Mouse (Mus musculus) stomach, embryonic 16.5 days (tissue): ENCODE results near the gene Tmem235. TPM values are rescaled to one million over a fixed set of nuclear protein-coding genes. Genes with fewer than 3 reads are reported as not detected.

ENCODE experiments used
- ATAC-seq: fragments of 200-750 bp; cut with Nextera tagmentation; 2 replicates; pipeline ENCODE4 v1.8.0; 2017; ENCODE audit warnings: moderate number of reproducible peaks, moderate TSS enrichment; ENCODE audit not compliant: insufficient read depth, low FRiP score
- H3K27ac ChIP-seq: fragments of 300-500 bp; sonication (generic); 2 replicates; pipeline ENCODE4 v1.5.1; 2014; ENCODE audit warnings: low read length
- H3K27me3 ChIP-seq: fragments of 300-500 bp; sonication (generic); 2 replicates; pipeline ENCODE4 v1.6.1; 2014; ENCODE audit warnings: low read length, control low read depth, mixed read lengths; ENCODE audit not compliant: control insufficient read depth, insufficient read depth
- H3K36me3 ChIP-seq: fragments of 300-500 bp; sonication (generic); 2 replicates; pipeline ENCODE4 v1.6.1; 2014; ENCODE audit warnings: low read length; ENCODE audit not compliant: control insufficient read depth, insufficient read depth
- H3K4me1 ChIP-seq: fragments of 300-500 bp; sonication (generic); 2 replicates; pipeline ENCODE4 v1.6.1; 2014; ENCODE audit warnings: low read length, control low read depth, mixed read lengths; ENCODE audit not compliant: control insufficient read depth, insufficient read depth
- H3K4me2 ChIP-seq: fragments of 300-500 bp; sonication (generic); 2 replicates; pipeline ENCODE4 v1.6.1; 2014; ENCODE audit warnings: low read depth, low read length, mixed read lengths
- H3K4me3 ChIP-seq: fragments of 300-500 bp; sonication (generic); replicated peaks from 2 replicates; pipeline ENCODE4 v1.5.1; 2014; ENCODE audit warnings: mild to moderate bottlenecking, low read length
- H3K9ac ChIP-seq: fragments of 300-500 bp; sonication (generic); 2 replicates; pipeline ENCODE4 v1.6.1; 2014; ENCODE audit warnings: low read length
- H3K9me3 ChIP-seq: fragments of 300-500 bp; sonication (generic); replicated peaks from 2 replicates; pipeline ENCODE4 v1.6.1; 2016; ENCODE audit warnings: low read length, control low read depth; ENCODE audit not compliant: control insufficient read depth
- WGBS: fragments of 180-500 bp; shearing (Covaris S2); extraction: QIAGEN DNeasy Blood & Tissue Kit; methylation state at CpG from one replicate; pipeline ENCODE4 v1.1.7; 2014; 5-methylcytosine and 5-hydroxymethylcytosine counted together
- polyA plus RNA-seq: library from polyadenylated mRNA; unstranded; fragments of >200 nt; fragmentation: Nextera tagmentation; extraction: Ambion mirVana; gene quantifications from 2 replicates; pipeline ENCODE4 v1.2.1, GENCODE M21; 2015

The Tmem235 gene
- polyA plus RNA-seq, 1 experiment from 2014 or later, result not detected

- 29% methylated on average over 13 of the region's 13 CpGs for whole genome bisulfite sequencing
Measured at GRCm38 (mm10) chr11:117890519-117891282, 30.1 kb downstream of the Tmem235 start.

GRCm38 (mm10) chr11:117891581-117892175 lies 31.1 kb downstream of the Tmem235 start:
- no peak for ATAC-seq
- Histone ChIP-seq H3K9ac (no peak overlapping the region), H3K27ac (no peak overlapping the region), H3K4me2 (no peak overlapping the region), H3K27me3 (no peaks in the 10 kb centered on the region), H3K9me3 (no peaks in the 10 kb centered on the region), H3K36me3 (no peaks in the 10 kb centered on the region), H3K4me3 (no peak overlapping the region), H3K4me1 (peaks cover 33% of the 10 kb centered on the region)
- WGBS, result 81% methylated on average over 19 of the region's 19 CpGs

More at GRCm38 (mm10) chr11:117890519-117891282, 30.1 kb downstream of the Tmem235 start:
- H3K36me3 ChIP-seq, result no peaks in the 10 kb centered on the region
- no peaks in the 10 kb centered on the region for H3K27me3 ChIP-seq
- H3K9me3 ChIP-seq, result no peaks in the 10 kb centered on the region
- H3K9ac ChIP-seq, result peak overlapping the region; percentile 43; the same call in 1 of the 2 replicates
- H3K4me3 ChIP-seq, result 0 out of 2 replicates have a peak overlapping the region, but pooled peaks have one; percentile 7
- 0 out of 2 replicates have a peak overlapping the region, but pooled peaks have one; percentile 11 for H3K27ac ChIP-seq
- peaks cover 33% of the 10 kb centered on the region for H3K4me1 ChIP-seq
- peak overlapping the region; percentile 52 for H3K4me2 ChIP-seq
- peak; percentile 23; the same call in 1 of the 2 replicates for ATAC-seq

- no peaks in the 10 kb centered on the region for H3K36me3 ChIP-seq
- no peaks in the 10 kb centered on the region for H3K27me3 ChIP-seq
- ATAC-seq, result no peak
- no peak overlapping the region for H3K4me2 ChIP-seq
- H3K4me3 ChIP-seq, result no peak overlapping the region
- H3K9me3 ChIP-seq, result no peaks in the 10 kb centered on the region
- 60% methylated on average over 6 of the region's 6 CpGs for WGBS
- H3K27ac ChIP-seq, result no peak overlapping the region
- H3K9ac ChIP-seq, result no peak overlapping the region
- H3K4me1 ChIP-seq, result peaks cover 33% of the 10 kb centered on the region
Measured at GRCm38 (mm10) chr11:117892199-117892598, 31.6 kb downstream of the Tmem235 start.

GRCm38 (mm10) chr11:117894676-117895075 lies 34.1 kb downstream of the Tmem235 start:
- 65% methylated on average over 10 of the region's 10 CpGs for WGBS
- H3K9me3 ChIP-seq, result no peaks in the 10 kb centered on the region
- no peak overlapping the region for H3K27ac ChIP-seq
- no peaks in the 10 kb centered on the region for H3K27me3 ChIP-seq
- H3K4me3 ChIP-seq, result no peak overlapping the region
- no peak for ATAC-seq
- no peak overlapping the region for H3K4me2 ChIP-seq
- H3K4me1 ChIP-seq, result peaks cover 19% of the 10 kb centered on the region
- H3K9ac ChIP-seq, result no peak overlapping the region
- H3K36me3 ChIP-seq, result no peaks in the 10 kb centered on the region

DNA sequence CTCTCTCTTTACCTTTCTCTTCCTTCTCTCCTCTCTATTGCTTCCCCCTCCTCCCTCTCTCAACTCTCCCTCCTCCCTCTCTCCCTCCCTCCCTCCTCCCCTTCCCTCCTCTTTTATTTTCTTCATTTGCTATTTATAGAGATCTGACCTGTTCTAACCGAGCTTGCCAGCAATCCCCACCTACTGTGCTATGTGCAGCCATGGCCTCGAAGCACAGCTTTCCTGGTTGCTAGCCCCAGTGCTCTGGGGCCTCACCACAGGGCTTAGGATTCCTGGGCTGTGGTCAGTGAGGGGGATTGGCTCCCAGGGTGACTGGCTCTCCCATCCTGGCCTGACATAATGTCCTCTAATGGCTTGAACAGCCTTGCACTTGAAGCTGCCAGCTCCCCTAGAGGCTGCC lies 36.0 kb downstream of the Tmem235 start:
- Histone ChIP-seq H3K9me3 (no peaks in the 10 kb centered on the region), H3K9ac (no peak overlapping the region), H3K27ac (no peak overlapping the region), H3K4me2 (no peak overlapping the region), H3K4me1 (0 out of 2 replicates have a peak, but pooled peaks cover under 1% of the 10 kb centered on the region), H3K36me3 (no peaks in the 10 kb centered on the region), H3K27me3 (no peaks in the 10 kb centered on the region), H3K4me3 (no peak overlapping the region)
- WGBS, result 41% methylated on average over 2 of the region's 2 CpGs
- ATAC-seq, result no peak

DNA sequence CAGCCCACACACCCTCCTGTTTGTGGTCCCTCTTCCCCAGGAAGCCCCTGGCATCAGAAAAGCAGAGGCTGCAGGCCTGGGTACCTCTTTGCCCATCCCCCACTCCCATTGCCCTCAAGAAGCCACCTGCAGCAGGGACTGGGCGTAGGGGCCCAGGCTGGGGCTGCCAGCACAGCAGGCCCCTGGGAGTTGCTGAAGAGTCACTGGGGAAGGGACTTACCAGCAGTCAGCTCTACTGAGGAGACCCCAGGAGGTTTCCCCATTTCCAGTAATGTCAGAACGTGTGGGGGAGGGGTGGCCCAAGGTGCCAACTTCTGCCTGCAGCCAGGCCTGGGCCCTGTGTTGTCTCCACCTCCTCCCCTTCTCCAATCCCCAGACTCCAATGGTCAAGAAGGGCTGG lies 41.7 kb downstream of the Tmem235 start:
- Histone ChIP-seq H3K27me3 (no peaks in the 10 kb centered on the region), H3K9ac (no peak overlapping the region), H3K4me3 (no peak overlapping the region), H3K27ac (no peak overlapping the region), H3K9me3 (no peaks in the 10 kb centered on the region), H3K36me3 (no peaks in the 10 kb centered on the region), H3K4me1 (no peaks in the 10 kb centered on the region), H3K4me2 (no peak overlapping the region)
- 69% methylated on average over 2 of the region's 2 CpGs for WGBS
- no peak for ATAC-seq

GRCm38 (mm10) chr11:117904442-117904841 lies 43.9 kb downstream of the Tmem235 start:
- no peaks in the 10 kb centered on the region for H3K36me3 ChIP-seq
- no peak overlapping the region for H3K4me3 ChIP-seq
- WGBS, result 78% methylated on average over 8 of the region's 8 CpGs
- H3K9me3 ChIP-seq, result no peaks in the 10 kb centered on the region
- no peaks in the 10 kb centered on the region for H3K4me1 ChIP-seq
- no peaks in the 10 kb centered on the region for H3K27me3 ChIP-seq
- H3K9ac ChIP-seq, result no peak overlapping the region
- no peak overlapping the region for H3K27ac ChIP-seq
- ATAC-seq, result no peak
- no peak overlapping the region for H3K4me2 ChIP-seq

DNA sequence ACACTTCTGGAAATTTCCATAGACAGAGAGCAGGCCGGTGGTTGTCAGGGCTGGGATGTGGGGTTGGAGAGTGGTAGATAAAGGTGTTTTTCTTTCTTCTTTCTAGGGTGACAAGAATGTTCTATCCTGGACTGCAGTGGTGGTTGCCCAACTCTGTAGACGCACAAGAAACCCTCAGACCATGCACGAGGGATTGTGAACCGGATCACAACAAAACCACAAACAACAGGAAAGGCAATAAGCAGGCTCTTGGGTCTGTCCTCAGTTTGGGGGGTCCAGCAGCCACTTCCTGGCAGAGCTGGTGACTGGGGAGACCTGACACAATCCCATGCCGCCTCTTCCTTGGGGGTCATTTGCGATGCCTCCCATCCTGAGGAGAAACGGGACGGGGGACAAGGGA lies 48.8 kb downstream of the Tmem235 start:
- ATAC-seq, result no peak
- H3K4me3 ChIP-seq, result no peak overlapping the region
- no peak overlapping the region for H3K9ac ChIP-seq
- H3K27ac ChIP-seq, result no peak overlapping the region
- no peak overlapping the region for H3K4me2 ChIP-seq
- H3K27me3 ChIP-seq, result no peaks in the 10 kb centered on the region
- H3K9me3 ChIP-seq, result no peaks in the 10 kb centered on the region
- WGBS, result 83% methylated on average over 8 of the region's 8 CpGs
- H3K36me3 ChIP-seq, result no peaks in the 10 kb centered on the region
- H3K4me1 ChIP-seq, result peaks cover 7% of the 10 kb centered on the region

DNA sequence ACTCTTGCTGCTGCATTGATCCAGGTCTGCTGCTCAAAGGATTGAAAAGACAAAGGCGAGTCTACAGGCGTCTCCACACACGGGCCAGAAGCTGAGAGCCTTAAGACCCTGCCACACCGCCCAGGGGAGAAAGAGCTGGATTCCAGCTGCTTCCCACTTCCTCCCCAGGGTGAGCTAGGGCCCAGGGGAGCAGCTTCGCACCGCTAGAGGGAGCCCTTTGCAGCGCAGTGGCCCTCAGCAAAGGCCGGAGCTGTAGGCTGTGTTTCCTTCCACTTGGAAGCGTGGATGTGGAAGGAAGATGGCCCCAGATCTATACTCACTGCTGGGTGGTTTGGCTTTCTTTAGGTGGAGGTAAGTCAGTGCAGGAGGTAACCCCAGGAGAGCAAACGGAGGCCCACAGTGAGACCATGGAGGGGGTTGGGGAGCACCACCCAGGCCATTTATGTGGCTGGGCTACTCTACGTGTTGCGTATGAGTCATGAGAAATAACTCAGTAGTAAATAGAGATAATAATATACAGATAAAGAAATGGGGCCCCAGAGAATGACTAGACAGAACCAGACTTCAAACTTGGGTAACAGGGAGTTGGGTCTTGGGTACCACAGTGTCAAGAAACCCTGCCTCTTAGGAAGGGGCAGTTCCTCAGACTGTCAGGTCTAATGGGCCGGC lies 52.3 kb downstream of the Tmem235 start:
- Histone ChIP-seq H3K4me1 (peaks cover 9% of the 10 kb centered on the region), H3K36me3 (no peaks in the 10 kb centered on the region), H3K9me3 (0 out of 2 replicates have a peak, but pooled peaks cover 6% of the 10 kb centered on the region), H3K27ac (no peak overlapping the region), H3K4me2 (peak overlapping the region; percentile 40; the same call in 1 of the 2 replicates), H3K4me3 (no peak overlapping the region; the same call in 1 of the 2 replicates), H3K9ac (peak overlapping the region; percentile 66), H3K27me3 (no peaks in the 10 kb centered on the region)
- WGBS, result 24% methylated on average over 13 of the region's 13 CpGs
- ATAC-seq, result peak; percentile 86
